Mouse (Mus musculus) liver, embryonic 14.5 days (tissue): ENCODE measurements around the gene 4930535I16Rik.

ENCODE experiments used
- CTCF ChIP-seq: IDR thresholded peaks from 2 replicates; pipeline ENCODE4 v1.5.1; 2016; ENCODE audit warnings: antibody characterized with exemption, low read depth, control low read depth
- EP300 ChIP-seq: IDR thresholded peaks from 2 replicates; pipeline ENCODE4 v1.6.1; 2016; ENCODE audit warnings: antibody characterized with exemption, low read depth

DNA sequence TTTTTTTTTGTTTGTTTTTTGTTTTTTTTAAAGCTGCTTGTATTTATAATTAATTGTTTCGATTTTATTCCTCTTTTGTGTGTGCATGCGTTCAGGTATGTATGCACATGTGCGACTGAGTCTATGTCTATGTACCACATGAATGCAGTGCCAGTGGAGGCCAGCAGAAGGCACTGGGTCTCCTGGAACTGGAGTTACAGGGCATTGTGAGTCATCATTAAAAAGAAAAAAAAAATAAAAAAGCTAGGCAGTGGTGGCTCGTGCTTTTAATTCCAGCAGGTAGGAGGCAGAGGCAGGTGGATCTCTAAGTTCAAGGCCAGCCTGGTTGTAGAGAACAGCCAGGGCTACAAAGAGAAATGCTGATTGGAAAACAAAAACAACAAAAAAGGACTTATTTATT, 12.2 kb upstream of the 4930535I16Rik start:
- no peak for TF ChIP-seq CTCF
- no peak for TF ChIP-seq EP300
